Mouse (Mus musculus): ENCODE data around the gene Cacna2d3.

GRCm38 (mm10) chr14:29029107-29029469 is 692.6 kb downstream of the Cacna2d3 start:
- no peak for TF ChIP-seq POLR2A (IDR thresholded peaks at IDR 0.05; ENCODE audit: low read depth, low read length)
- TF ChIP-seq CTCF (conservative IDR thresholded peaks at IDR 0.05; ENCODE audit: insufficient read depth, insufficient read length, low read depth, low read length), result no peak

Data from kidney, adult 2 months (tissue).